Mouse (Mus musculus) left cerebral cortex, adult 8-10 months (tissue): ENCODE data around the gene Lamb3. TPM values are rescaled to one million over a fixed set of nuclear protein-coding genes. Genes with fewer than 3 reads are reported as not detected.
"Not testable (repeated sequence)": the region's sequence is repeated elsewhere in the genome, so short reads cannot be mapped to it uniquely, and the experiment has no call there.

Experiments used
- DNase-seq, 2 experiments: peaks; one replicate each; pipeline ENCODE4 v3.0.0; 2022; ENCODE audit warnings: low spot score in 2 of 2
- total RNA-seq, 4 experiments: library from RNA; stranded (reverse); gene quantifications; 2 replicates each; pipeline ENCODE4 v1.2.4; 2022

Gene Lamb3
- total RNA-seq, 4 experiments from 2014 or later: 1.6 to 4.7 (median 2.1) TPM

GRCm38 (mm10) chr1:193274407-193275071 is 67.0 kb downstream of the Lamb3 start:
- no peak for DNase-seq

GRCm38 (mm10) chr1:193278414-193279045 is 71.0 kb downstream of the Lamb3 start:
- DNase-seq: no peak

- no peak for DNase-seq
Measured at GRCm38 (mm10) chr1:193279492-193279891, 72.0 kb downstream of the Lamb3 start.

GRCm38 (mm10) chr1:193281344-193281743 is 73.8 kb downstream of the Lamb3 start:
- no peak for DNase-seq

GRCm38 (mm10) chr1:193284228-193284779 is 76.8 kb downstream of the Lamb3 start:
- no peak for DNase-seq

GRCm38 (mm10) chr1:193285766-193286325 is 78.3 kb downstream of the Lamb3 start:
- not testable (repeated sequence) for DNase-seq

GRCm38 (mm10) chr1:193287578-193287977 is 80.1 kb downstream of the Lamb3 start:
- no peak for DNase-seq

- no peak for DNase-seq
Measured at GRCm38 (mm10) chr1:193289076-193289475, 81.6 kb downstream of the Lamb3 start.

GRCm38 (mm10) chr1:193289914-193290313 is 82.4 kb downstream of the Lamb3 start:
- DNase-seq: no peak

- DNase-seq: no peak
Measured at GRCm38 (mm10) chr1:193290686-193291085, 83.2 kb downstream of the Lamb3 start.

GRCm38 (mm10) chr1:193293039-193293438 is 85.5 kb downstream of the Lamb3 start:
- DNase-seq: no peak

- no peak for DNase-seq
Measured at GRCm38 (mm10) chr1:193293926-193294325, 86.4 kb downstream of the Lamb3 start.

- DNase-seq: no peak
Measured at GRCm38 (mm10) chr1:193295920-193296319, 88.4 kb downstream of the Lamb3 start.

GRCm38 (mm10) chr1:193298141-193298765 is 90.8 kb downstream of the Lamb3 start:
- no peak for DNase-seq

- no peak for DNase-seq
Measured at GRCm38 (mm10) chr1:193299995-193300394, 92.5 kb downstream of the Lamb3 start.

- DNase-seq: no peak
Measured at GRCm38 (mm10) chr1:193301216-193302092, 94.0 kb downstream of the Lamb3 start.

- no peak for DNase-seq
Measured at GRCm38 (mm10) chr1:193302093-193302405, 94.5 kb downstream of the Lamb3 start.

GRCm38 (mm10) chr1:193303096-193303495 is 95.6 kb downstream of the Lamb3 start:
- DNase-seq: no peak

GRCm38 (mm10) chr1:193305386-193305785 is 97.9 kb downstream of the Lamb3 start:
- no peak for DNase-seq

- DNase-seq: no peak
Measured at GRCm38 (mm10) chr1:193306832-193307231, 99.3 kb downstream of the Lamb3 start.
